Mouse (Mus musculus): ENCODE measurements around the gene Bhlha9.

- no peak for TF ChIP-seq EP300 (IDR thresholded peaks at IDR 0.05; ENCODE audit: low read length)
- no peak for TF ChIP-seq E2F4 (IDR thresholded peaks at IDR 0.05; ENCODE audit: insufficient replicate concordance, low read depth, low read length)
- no peak for TF ChIP-seq MAZ (IDR thresholded peaks at IDR 0.05; ENCODE audit: low read depth, low read length)
Observed at GRCm38 (mm10) chr11:76622566-76623205, 49.6 kb upstream of the Bhlha9 start.

Data from CH12.LX (cell line).